Mouse (Mus musculus): ENCODE results near the gene Rbbp9.

Gene Rbbp9

DNA sequence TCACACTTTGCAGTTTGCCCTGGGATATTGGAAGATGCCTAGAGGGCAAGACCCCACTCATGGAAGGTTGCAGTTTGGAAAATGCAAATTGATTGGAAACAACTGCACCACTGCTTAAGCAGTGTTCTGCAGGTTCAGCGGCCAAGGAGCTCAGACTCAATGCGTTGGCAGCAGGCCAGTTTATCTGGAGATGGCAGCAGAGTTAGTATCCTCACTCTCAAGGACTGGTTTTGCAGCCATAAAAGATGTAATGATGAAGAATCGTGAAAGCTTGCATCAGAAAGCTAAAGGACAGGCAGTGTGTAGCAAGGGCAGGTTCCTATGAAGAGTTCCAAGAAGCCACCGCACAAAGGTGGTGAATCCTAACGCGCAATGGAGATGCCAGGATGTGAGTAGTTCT lies 48.5 kb downstream of the Rbbp9 start:
- no peak for DNase-seq (ENCODE audit: low spot score)

Measured in retina, embryonic 14.5 days (tissue).